Mouse (Mus musculus) G1E (cell line): ENCODE measurements around the gene Fbrs.

ENCODE experiments used
- CTCF ChIP-seq: IDR thresholded peaks from 2 replicates; pipeline ENCODE4 v1.5.1; 2012; ENCODE audit warnings: low read depth, low read length, inconsistent platforms, mixed read lengths
- GATA1 ChIP-seq: IDR thresholded peaks from 2 replicates; pipeline ENCODE4 v1.6.1; 2012; ENCODE audit warnings: borderline replicate concordance, low read length, inconsistent platforms, mixed read lengths
- GATA2 ChIP-seq: IDR thresholded peaks from 2 replicates; pipeline ENCODE4 v1.6.1; 2012; ENCODE audit warnings: low read depth, low read length, inconsistent platforms, borderline replicate concordance
- POLR2AphosphoS5 ChIP-seq: IDR thresholded peaks from 2 replicates; pipeline ENCODE4 v1.6.1; 2012; ENCODE audit warnings: low read depth, low read length, inconsistent platforms; ENCODE audit not compliant: insufficient replicate concordance
- TAL1 ChIP-seq: conservative IDR thresholded peaks from 2 replicates; pipeline ENCODE4 v1.6.1; 2012; ENCODE audit warnings: low read depth, low read length, inconsistent platforms, mixed read lengths

DNA sequence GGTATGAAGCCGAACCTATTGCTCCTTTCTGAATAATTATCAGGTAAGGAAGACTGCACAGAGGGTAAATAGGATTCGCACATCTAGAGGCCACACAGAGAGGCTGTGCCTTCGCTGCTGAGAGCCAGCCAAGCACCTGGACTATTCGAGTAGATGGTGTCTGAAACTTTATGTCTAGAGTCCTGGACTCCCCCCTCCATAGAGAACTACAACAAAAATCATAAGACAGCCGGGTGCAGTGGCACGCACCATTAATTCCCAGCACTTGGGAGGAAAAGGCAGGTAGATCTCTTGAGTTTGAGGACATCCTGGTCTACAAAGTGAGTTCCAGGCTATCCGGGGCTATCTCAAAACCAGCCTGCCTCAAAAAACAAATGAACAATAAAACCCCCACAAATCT, 29.0 kb upstream of the Fbrs start:
- TF ChIP-seq CTCF (no peak), POLR2AphosphoS5 (no peak), GATA2 (no peak), GATA1 (no peak), TAL1 (no peak)
